Mouse (Mus musculus) erythroblast, embryonic 14.5 days (primary cell): ENCODE results near the gene Epc2. TPM values are rescaled to one million over a fixed set of nuclear protein-coding genes. Genes with fewer than 3 reads are reported as not detected.

ENCODE experiments used
- H3K27me3 ChIP-seq: 2 replicates; pipeline ENCODE4 v1.6.1; 2012; ENCODE audit warnings: inconsistent platforms; ENCODE audit not compliant: control insufficient read depth
- H3K36me3 ChIP-seq: 2 replicates; pipeline ENCODE4 v1.6.1; 2012; ENCODE audit warnings: mild to moderate bottlenecking, inconsistent platforms; ENCODE audit not compliant: control insufficient read depth
- H3K4me1 ChIP-seq: 2 replicates; pipeline ENCODE4 v1.6.1; 2012; ENCODE audit warnings: inconsistent platforms; ENCODE audit not compliant: control insufficient read depth
- H3K4me3 ChIP-seq: replicated peaks from 2 replicates; pipeline ENCODE3; 2012; ENCODE audit warnings: moderate library complexity, mild to moderate bottlenecking, inconsistent platforms
- H3K9me3 ChIP-seq: 2 replicates; pipeline ENCODE4 v1.6.1; 2012; ENCODE audit warnings: low read length, inconsistent platforms, mixed read lengths; ENCODE audit not compliant: control insufficient read depth
- GATA1 ChIP-seq: IDR thresholded peaks from 2 replicates; pipeline ENCODE4 v1.6.1; 2012; ENCODE audit warnings: low read length, inconsistent platforms, mixed read lengths
- TAL1 ChIP-seq: IDR thresholded peaks from 3 replicates; pipeline ENCODE4 v1.6.1; 2012; ENCODE audit warnings: low read length, inconsistent platforms, mixed read lengths
- polyA plus RNA-seq: library from polyadenylated mRNA; stranded (reverse); fragments of >175 nt; gene quantifications from 2 replicates; pipeline ENCODE4 v1.2.3, GENCODE M21; 2012

The Epc2 gene
- polyA plus RNA-seq, 1 experiment, result 0.22 TPM

DNA sequence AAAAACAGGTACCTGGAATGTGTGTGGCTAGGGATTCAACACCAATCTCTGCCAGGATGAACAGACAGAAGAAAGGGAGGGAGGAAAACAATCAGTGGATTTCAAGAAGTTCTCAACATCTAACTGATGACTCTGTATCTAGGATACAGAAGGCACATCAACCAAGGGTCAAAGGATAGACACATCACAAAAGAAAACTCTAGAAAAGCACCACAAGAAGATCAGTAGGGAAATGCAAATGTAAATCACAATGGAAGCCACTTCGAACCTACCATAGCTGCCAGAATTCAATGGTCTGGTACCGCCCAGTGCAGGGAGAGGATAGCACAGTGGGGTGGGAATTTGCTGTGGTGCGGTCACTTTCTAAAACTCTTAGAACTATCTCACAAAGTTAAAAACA is 122.0 kb downstream of the Epc2 start:
- TF ChIP-seq TAL1 (no peak), GATA1 (no peak)
- no peaks in the 10 kb centered on the region for H3K4me1 ChIP-seq
- no peaks in the 10 kb centered on the region for H3K27me3 ChIP-seq
- H3K4me3 ChIP-seq, result no peak overlapping the region
- no peaks in the 10 kb centered on the region for H3K36me3 ChIP-seq
- no peaks in the 10 kb centered on the region for H3K9me3 ChIP-seq

DNA sequence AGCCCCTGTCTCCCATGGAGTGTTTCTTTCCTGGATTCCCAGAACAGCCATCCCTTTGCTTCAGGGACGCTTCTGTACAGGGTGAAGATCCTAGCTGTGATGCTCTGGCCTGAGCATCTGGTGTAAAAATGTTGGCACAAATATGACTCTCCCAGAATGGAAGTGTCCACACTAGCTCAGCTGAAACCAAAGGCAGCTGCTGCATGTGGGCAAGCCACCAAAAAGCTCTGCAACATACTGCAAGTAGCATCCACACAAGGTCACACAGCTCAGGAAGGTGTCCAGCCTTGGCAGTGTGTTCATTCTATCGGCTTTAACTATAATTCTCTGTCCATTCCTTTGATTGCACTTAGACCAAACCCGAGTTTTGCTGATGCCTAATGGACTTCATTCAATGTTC is 129.3 kb downstream of the Epc2 start:
- no peaks in the 10 kb centered on the region for H3K4me1 ChIP-seq
- H3K9me3 ChIP-seq, result no peaks in the 10 kb centered on the region
- no peaks in the 10 kb centered on the region for H3K36me3 ChIP-seq
- H3K27me3 ChIP-seq, result no peaks in the 10 kb centered on the region
- TF ChIP-seq TAL1 (no peak), GATA1 (no peak)
- H3K4me3 ChIP-seq, result no peak overlapping the region

DNA sequence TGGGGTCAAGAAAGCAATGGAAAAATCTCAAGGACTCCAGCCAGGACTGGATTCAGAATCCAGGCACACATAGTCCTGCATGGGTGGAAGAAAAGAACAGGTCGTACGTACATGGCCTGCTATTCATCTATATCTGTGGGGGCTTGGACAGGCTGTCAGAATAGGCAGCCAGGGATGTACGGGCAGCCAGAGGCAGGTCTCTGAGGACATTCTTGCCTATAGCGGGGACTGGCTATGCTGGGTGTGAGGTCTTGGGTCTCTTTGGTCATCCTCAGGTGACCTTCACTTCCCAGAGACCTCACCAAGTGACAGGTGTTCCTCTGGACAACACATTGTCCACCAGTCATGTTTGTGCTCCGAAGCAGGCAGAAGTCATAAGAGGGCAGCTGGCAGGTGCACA is 131.3 kb downstream of the Epc2 start:
- TF ChIP-seq GATA1 (no peak), TAL1 (no peak)
- Histone ChIP-seq H3K9me3 (no peaks in the 10 kb centered on the region; the same call in 1 of the 2 replicates), H3K36me3 (no peaks in the 10 kb centered on the region), H3K4me1 (no peaks in the 10 kb centered on the region), H3K4me3 (no peak overlapping the region), H3K27me3 (no peaks in the 10 kb centered on the region)

DNA sequence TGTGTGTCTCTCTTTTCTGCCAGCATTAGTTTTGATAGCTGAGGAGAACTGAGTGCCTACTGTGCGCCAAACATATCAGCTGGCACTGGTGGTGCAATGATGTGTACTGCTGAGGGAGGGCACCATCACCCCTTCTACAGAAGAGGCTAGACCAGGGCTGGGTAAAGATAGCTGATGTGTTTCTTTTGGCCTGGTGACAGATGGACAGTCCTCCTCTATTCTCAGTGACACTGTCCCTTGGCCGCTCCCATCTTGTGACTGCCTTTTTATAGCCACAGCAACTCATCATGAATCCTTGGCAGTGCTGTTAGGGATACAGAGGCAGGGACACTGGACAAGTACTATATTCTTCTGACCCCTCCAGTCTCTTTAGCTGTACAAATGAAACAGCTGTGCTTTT is 132.0 kb downstream of the Epc2 start:
- Histone ChIP-seq H3K27me3 (no peaks in the 10 kb centered on the region), H3K4me3 (no peak overlapping the region), H3K36me3 (no peaks in the 10 kb centered on the region), H3K9me3 (no peaks in the 10 kb centered on the region; the same call in 1 of the 2 replicates), H3K4me1 (no peaks in the 10 kb centered on the region)
- TF ChIP-seq GATA1 (no peak), TAL1 (no peak)

DNA sequence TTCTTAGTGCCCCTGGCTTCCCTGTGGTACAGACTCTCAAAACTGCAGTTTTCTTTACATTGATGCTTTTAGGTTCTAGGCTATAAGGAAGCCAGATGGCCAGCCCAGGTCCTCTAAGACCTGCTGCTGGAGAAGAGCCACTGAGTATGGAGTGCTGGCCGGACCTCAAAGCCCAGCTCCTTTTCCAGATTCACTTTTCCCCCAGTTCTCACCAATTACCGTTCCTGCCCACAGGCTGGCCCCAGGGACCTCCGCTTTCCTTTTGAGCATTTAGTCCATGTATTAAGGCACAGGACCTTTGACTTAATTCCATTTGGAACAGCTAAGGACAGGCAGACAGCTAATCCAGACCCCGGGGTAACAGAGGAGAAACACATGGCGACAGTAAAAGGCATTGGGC is 139.2 kb downstream of the Epc2 start:
- Histone ChIP-seq H3K4me3 (no peak overlapping the region), H3K36me3 (no peaks in the 10 kb centered on the region), H3K4me1 (no peaks in the 10 kb centered on the region), H3K9me3 (no peaks in the 10 kb centered on the region; the same call in 1 of the 2 replicates), H3K27me3 (no peaks in the 10 kb centered on the region)
- TF ChIP-seq GATA1 (no peak), TAL1 (no peak)

DNA sequence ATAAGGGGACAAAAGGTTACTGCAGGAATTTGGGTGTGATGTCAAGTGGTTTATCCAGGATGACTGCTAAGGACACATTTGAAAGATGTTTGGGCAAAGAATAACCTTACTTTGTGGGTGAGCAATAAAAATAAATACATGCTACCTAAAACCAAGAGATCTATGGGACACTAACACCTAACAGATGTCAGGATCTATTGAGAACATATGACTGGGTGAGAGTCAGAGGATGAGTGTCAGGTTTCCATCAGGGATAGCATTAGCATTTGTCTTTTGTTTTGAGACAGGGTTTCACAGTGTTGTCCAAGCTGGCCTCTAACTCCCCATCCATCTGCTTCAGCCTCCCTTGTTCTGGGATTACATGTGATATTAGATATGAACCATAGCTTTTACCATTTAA is 141.6 kb downstream of the Epc2 start:
- Histone ChIP-seq H3K4me1 (no peaks in the 10 kb centered on the region), H3K4me3 (no peak overlapping the region), H3K9me3 (no peaks in the 10 kb centered on the region), H3K27me3 (no peaks in the 10 kb centered on the region), H3K36me3 (no peaks in the 10 kb centered on the region)
- no peak for TF ChIP-seq TAL1
- TF ChIP-seq GATA1, result no peak

DNA sequence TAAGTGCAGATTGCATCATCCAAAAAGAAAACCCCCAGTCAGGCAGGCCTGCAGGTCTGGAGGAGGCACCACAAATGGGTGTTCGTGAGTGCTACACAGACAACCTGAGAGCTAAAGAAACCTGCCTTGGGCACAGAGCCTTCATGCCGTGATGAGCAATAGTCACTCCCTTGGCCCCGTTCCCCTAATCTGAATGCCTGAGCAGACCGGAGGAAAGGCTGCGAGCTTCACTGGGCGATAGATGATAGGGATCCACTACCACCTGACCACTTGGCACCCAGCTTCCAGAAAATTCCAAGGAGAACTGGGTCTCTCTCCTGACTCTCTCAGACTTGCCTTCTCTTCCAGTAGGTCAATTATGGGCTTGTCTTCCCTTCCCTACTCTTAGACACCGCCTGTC is 143.6 kb downstream of the Epc2 start:
- Histone ChIP-seq H3K9me3 (no peaks in the 10 kb centered on the region), H3K4me1 (no peaks in the 10 kb centered on the region), H3K27me3 (no peaks in the 10 kb centered on the region), H3K4me3 (no peak overlapping the region), H3K36me3 (no peaks in the 10 kb centered on the region)
- TF ChIP-seq TAL1 (no peak), GATA1 (no peak)

DNA sequence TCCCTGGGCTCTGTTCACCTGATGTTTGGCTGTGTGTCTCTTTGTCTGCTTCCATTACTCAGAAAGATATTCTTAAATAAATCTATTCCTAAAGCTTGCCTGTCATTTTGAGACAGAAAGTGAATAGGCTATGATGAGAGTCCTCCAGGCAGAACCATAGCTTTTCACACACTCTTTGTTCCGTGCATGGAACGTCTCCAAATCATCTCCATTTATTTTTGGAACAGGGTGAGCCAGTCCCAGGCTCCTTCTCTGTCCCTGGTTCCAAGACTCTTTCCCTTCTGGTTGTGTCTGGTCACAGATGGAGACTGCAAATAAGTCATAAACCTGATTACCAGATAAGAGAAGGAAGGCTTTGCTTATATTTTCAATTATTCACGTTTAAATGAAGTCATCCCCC is 145.0 kb downstream of the Epc2 start:
- Histone ChIP-seq H3K9me3 (no peaks in the 10 kb centered on the region; the same call in 1 of the 2 replicates), H3K27me3 (no peaks in the 10 kb centered on the region), H3K4me3 (no peak overlapping the region), H3K4me1 (no peaks in the 10 kb centered on the region), H3K36me3 (no peaks in the 10 kb centered on the region)
- TF ChIP-seq GATA1 (no peak), TAL1 (no peak)

DNA sequence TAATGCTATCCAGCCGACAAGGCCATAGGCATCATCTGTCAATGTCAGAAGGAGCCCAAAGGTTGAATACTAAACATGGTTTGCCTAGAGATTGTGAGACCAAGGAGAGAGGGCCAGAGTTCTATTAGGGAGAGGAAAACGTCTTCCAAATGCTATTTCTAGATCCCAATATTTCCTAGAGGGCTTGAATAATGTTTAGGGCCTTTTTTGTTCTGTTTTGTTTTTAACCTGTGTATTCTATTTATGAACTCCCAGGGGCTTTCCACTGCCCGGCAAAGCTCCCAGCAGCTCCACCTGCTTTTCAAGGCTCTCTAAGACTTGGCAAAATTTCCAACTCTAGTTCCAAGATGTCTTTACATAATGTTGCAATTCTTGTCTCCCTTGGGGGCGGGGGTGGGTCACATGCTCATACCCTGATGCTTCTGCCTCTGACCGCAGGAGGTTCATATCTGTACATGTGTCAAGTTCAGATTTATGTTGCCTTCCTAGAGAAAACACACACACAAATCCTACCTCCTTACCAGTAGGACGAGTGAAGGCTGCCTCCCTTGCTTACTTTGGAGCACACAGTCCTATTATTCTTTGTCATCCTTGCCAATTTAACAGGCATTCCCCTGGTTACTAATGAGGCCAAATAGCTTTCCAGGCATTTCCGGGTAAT is 148.9 kb downstream of the Epc2 start:
- peaks cover 4% of the 10 kb centered on the region; the same call in 1 of the 2 replicates for H3K9me3 ChIP-seq
- no peak overlapping the region for H3K4me3 ChIP-seq
- H3K4me1 ChIP-seq, result no peaks in the 10 kb centered on the region
- no peaks in the 10 kb centered on the region for H3K27me3 ChIP-seq
- H3K36me3 ChIP-seq, result no peaks in the 10 kb centered on the region
- no peak for TF ChIP-seq GATA1
- TF ChIP-seq TAL1, result no peak

Other genes with a start within 250 kb of the Epc2 start
- not detected in 2 replicates for gene Kif5c, start 167.8 kb downstream of the Epc2 start, polyA plus RNA-seq